Mouse (Mus musculus): ENCODE data around the gene Efnb2. TPM values are rescaled to one million over a fixed set of nuclear protein-coding genes. Genes with fewer than 3 reads are reported as not detected.

Efnb2 gene
- polyA plus RNA-seq, 1 experiment from 2014 or later = 33.3 TPM

DNA sequence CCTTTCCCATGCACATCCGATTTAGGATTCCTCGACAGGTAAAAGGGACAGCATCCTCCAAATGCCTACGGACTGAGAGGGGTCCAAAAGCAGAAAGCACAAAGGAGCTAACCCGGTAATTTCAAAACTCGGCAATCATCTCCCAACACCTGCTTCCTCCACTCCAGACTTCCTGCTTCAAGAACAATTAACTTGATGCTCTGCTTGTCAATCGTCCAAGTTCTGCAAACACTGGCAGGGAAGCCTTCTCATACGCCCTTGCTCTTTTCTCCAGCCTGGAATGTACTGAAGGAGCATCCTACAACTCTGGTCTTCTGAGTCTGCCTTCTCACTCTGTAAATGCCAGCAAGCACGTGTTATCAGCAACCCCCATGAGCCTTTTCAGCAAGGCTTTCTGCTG is 37.6 kb downstream of the Efnb2 start:
- Histone ChIP-seq H3K27me3 (no peaks in the 10 kb centered on the region), H3K27ac (no peak overlapping the region), H3K4me2 (replicated peaks) (no peak overlapping the region), H3K9ac (no peak overlapping the region), H3K36me3 (peaks cover 65% of the 10 kb centered on the region), H3K9me3 (no peaks in the 10 kb centered on the region; the same call in 1 of the 2 replicates), H3K4me3 (no peak overlapping the region), H3K4me1 (peaks cover 35% of the 10 kb centered on the region)
- ATAC-seq (ENCODE audit: low FRiP score, low read depth) = no peak
- 51% methylated on average over 8 of the region's 8 CpGs for WGBS

DNA sequence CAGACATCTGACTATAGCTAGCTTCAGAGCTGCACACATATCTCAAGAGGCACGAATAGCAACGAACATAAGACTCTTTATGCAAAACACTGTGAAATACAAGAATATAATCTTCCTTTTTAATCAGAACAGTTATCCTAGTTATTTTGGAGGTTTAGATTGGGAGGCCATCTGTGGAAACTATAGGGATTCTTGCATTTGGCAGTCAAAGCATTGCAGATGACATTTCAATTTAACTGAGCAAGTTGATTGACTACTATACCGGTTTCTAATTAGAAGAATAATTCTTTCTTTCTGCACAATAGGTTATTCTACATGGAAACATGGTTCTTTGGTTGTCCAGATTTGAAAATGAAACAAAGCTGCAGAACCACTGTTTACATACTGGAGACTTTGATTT is 38.6 kb downstream of the Efnb2 start:
- H3K27ac ChIP-seq = no peak overlapping the region
- peaks cover 58% of the 10 kb centered on the region for H3K36me3 ChIP-seq
- no peak overlapping the region for H3K4me2 ChIP-seq (replicated peaks)
- no peak overlapping the region for H3K4me3 ChIP-seq
- peaks cover 35% of the 10 kb centered on the region for H3K4me1 ChIP-seq
- ATAC-seq (ENCODE audit: low FRiP score, low read depth) = no peak
- no peaks in the 10 kb centered on the region for H3K9me3 ChIP-seq
- WGBS = 93% methylated on average over 3 of the region's 3 CpGs
- H3K27me3 ChIP-seq = no peaks in the 10 kb centered on the region
- no peak overlapping the region for H3K9ac ChIP-seq

DNA sequence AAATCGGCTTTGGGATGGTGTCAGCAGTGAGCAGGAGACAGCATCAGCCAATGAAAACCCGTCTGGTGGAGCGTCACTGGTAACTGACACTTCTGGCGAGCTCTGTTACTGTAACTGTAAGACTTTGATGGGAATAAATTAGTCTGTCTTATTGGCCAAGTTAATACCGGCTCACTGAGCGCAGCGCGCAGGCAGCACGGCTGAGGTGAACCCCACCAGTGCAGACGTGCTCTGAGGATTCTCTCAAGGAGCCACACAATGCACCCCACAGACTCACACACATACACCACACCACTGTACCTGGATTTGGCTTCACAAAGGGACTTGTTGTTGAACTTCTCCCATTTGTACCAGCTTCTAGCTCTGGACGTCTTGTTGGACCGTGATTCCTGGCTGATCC is 39.0 kb downstream of the Efnb2 start:
- Histone ChIP-seq H3K9ac (no peak overlapping the region), H3K9me3 (no peaks in the 10 kb centered on the region), H3K36me3 (peaks cover 56% of the 10 kb centered on the region), H3K27ac (no peak overlapping the region), H3K4me1 (peaks cover 35% of the 10 kb centered on the region), H3K4me3 (no peak overlapping the region), H3K27me3 (no peaks in the 10 kb centered on the region), H3K4me2 (replicated peaks) (no peak overlapping the region)
- WGBS = 84% methylated on average over 12 of the region's 12 CpGs
- no peak for ATAC-seq (ENCODE audit: low FRiP score, low read depth)

DNA sequence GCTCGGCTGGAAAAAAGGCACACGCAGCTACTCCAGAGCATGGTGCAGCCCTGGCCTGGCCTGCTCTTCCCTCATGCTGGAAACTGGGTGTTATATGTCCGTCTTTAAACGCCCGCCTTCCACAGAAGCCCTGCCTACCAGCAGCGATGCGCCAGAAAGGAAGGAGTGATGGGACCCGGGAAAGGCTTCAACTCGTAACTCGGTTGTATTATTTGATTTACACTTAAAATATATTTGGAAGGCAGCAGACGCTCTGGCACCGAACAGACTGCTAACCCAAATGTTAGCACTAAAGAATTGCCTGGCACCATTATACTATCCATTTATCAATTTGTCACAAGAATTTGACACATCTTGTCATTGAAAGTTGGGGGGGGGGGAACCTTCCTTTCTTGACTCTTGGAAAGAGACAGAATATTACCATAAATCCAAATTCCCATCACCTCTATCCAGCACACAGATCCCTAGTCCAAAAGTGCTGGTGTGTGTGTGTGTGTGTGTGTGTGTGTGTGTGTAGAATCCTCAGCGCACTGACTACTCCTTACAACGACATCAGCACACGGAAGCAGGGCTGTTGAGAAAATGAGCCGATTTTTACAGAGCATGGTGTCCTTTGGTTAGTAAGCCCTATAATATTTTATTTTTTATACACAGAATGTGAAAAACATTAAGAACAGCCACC is 39.7 kb downstream of the Efnb2 start:
- WGBS = 81% methylated on average over 16 of the region's 16 CpGs
- no peaks in the 10 kb centered on the region for H3K27me3 ChIP-seq
- no peak for ATAC-seq (ENCODE audit: low FRiP score, low read depth)
- no peak overlapping the region for H3K9ac ChIP-seq
- peaks cover 61% of the 10 kb centered on the region for H3K36me3 ChIP-seq
- H3K4me1 ChIP-seq = peaks cover 35% of the 10 kb centered on the region
- no peak overlapping the region for H3K4me2 ChIP-seq (replicated peaks)
- H3K9me3 ChIP-seq = no peaks in the 10 kb centered on the region
- no peak overlapping the region for H3K4me3 ChIP-seq
- no peak overlapping the region for H3K27ac ChIP-seq

- no peaks in the 10 kb centered on the region for H3K9me3 ChIP-seq
- ATAC-seq (ENCODE audit: low FRiP score, low read depth) = no peak
- H3K4me2 ChIP-seq (replicated peaks) = no peak overlapping the region
- H3K4me1 ChIP-seq = peaks cover 35% of the 10 kb centered on the region
- WGBS = 95% methylated on average over 21 of the region's 21 CpGs
- no peak overlapping the region for H3K9ac ChIP-seq
- no peaks in the 10 kb centered on the region for H3K27me3 ChIP-seq
- H3K27ac ChIP-seq = no peak overlapping the region
- peaks cover 56% of the 10 kb centered on the region for H3K36me3 ChIP-seq
- no peak overlapping the region for H3K4me3 ChIP-seq
These were observed 40.5 kb downstream of the Efnb2 start for GRCm38 (mm10) chr8:8620536-8620935.

- 0 out of 2 replicates have a peak, but pooled peaks have one; percentile 50 for ATAC-seq (ENCODE audit: low FRiP score, low read depth)
- H3K27me3 ChIP-seq = no peaks in the 10 kb centered on the region
- peak overlapping the region; percentile 52 for H3K27ac ChIP-seq
- no peaks in the 10 kb centered on the region for H3K9me3 ChIP-seq
- 27% methylated on average over 19 of the region's 19 CpGs for WGBS
- H3K9ac ChIP-seq = peak overlapping the region; percentile 35; the same call in 1 of the 2 replicates
- H3K36me3 ChIP-seq = peaks cover 56% of the 10 kb centered on the region
- peaks cover 35% of the 10 kb centered on the region for H3K4me1 ChIP-seq
- H3K4me3 ChIP-seq = no peak overlapping the region
- 0 out of 2 replicates have a peak overlapping the region, but pooled peaks have one; percentile 7 for H3K4me2 ChIP-seq (replicated peaks)
These were observed 41.5 kb downstream of the Efnb2 start for GRCm38 (mm10) chr8:8619221-8620194.

DNA sequence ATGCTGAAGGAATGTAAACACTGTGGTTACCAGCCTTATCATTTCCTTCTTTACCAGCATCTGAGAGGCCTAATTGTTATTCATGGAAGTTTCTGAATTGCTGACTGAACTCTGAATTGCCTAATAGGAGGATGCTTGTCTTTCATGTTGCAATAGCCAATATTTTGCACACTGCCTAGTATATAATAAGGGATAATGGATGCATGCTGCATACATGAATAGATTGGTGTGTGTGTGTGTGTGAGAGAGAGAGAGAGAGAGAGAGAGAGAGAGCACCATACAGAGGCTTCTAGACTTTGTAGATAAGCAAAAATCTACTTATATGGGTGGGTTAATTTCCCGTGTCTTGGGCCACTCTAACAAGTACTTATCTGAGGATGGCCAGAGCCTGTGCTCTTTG is 47.2 kb downstream of the Efnb2 start:
- no peaks in the 10 kb centered on the region for H3K9me3 ChIP-seq
- H3K36me3 ChIP-seq = peaks cover 13% of the 10 kb centered on the region
- WGBS = 79% methylated on average over 1 of the region's 1 CpGs
- H3K27me3 ChIP-seq = no peaks in the 10 kb centered on the region
- peaks cover 17% of the 10 kb centered on the region for H3K4me1 ChIP-seq
- H3K27ac ChIP-seq = no peak overlapping the region
- H3K9ac ChIP-seq = no peak overlapping the region
- H3K4me3 ChIP-seq = no peak overlapping the region
- H3K4me2 ChIP-seq (replicated peaks) = no peak overlapping the region
- no peak for ATAC-seq (ENCODE audit: low FRiP score, low read depth)

DNA sequence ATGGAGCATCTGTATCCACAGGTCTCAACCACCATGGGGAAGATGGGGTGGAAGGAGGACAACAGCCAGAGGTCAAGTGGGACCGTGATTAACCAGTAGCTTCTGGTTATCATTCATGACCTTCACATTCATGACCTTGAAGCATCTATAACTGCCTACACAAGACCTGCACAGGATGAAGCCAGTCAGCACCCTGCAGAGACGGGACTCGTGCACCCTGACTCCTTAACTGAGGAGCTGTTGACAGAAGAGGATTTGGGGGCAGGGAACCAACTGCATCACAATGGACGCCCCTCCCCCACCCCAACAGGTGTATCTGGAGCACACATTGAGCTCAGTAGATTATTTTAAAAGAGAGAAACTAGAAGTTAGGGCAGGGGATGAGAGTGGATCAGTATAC is 49.1 kb downstream of the Efnb2 start:
- H3K36me3 ChIP-seq = peaks cover 4% of the 10 kb centered on the region; the same call in 1 of the 2 replicates
- ATAC-seq (ENCODE audit: low FRiP score, low read depth) = no peak

DNA sequence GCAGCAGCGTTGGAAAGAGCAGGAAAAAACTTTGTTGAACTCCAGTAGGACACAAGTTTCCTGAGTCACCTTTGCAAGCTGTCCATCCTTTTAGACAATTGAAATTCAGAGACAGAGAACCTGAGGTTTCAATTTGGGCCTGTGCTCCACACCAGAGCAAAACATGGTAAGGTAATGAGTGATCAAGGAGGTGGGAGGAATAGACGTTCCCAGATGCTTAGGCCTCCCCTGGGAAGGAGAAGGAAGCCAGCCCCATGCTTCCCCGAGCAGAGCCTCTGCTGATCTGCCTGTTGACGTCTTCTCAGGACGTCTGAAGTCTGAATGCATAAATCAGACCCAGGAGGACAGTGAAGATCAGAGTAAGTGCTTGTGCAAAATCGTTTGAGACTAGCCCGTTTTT is 51.3 kb downstream of the Efnb2 start:
- Histone ChIP-seq H3K27me3 (no peaks in the 10 kb centered on the region), H3K4me3 (no peak overlapping the region), H3K27ac (peak overlapping the region; percentile 34; the same call in 1 of the 2 replicates), H3K4me2 (replicated peaks) (no peak overlapping the region), H3K9ac (no peak overlapping the region), H3K9me3 (no peaks in the 10 kb centered on the region), H3K4me1 (peaks cover 16% of the 10 kb centered on the region), H3K36me3 (no peaks in the 10 kb centered on the region)
- 10% methylated on average over 7 of the region's 7 CpGs for WGBS
- ATAC-seq (ENCODE audit: low FRiP score, low read depth) = no peak

More for the DNA sequence above, 49.1 kb downstream of the Efnb2 start:
- Histone ChIP-seq H3K9me3 (no peaks in the 10 kb centered on the region), H3K27me3 (no peaks in the 10 kb centered on the region), H3K4me2 (replicated peaks) (no peak overlapping the region), H3K9ac (no peak overlapping the region), H3K27ac (no peak overlapping the region), H3K4me1 (peaks cover 14% of the 10 kb centered on the region), H3K4me3 (no peak overlapping the region)
- 82% methylated on average over 4 of the region's 4 CpGs for WGBS

DNA sequence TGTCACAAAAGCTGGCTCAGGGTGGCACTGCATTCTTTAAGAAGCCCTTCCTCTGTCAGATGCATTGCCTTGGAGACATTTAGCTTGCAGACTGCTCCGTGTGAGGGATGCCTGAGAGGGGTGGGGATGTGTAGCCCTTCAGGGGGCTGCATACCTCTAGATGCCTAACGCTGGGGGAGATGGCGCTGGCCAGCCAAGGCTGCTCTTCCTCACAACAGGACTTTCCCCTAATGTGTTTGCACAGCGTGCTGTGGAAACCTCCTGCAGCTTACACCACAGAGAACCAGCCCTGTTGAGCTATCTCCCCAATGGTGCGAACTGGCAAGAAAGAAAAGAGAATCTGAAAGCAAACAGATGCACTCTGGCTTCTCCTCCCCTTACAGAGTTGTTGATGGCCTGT is 51.9 kb downstream of the Efnb2 start:
- WGBS = 23% methylated on average over 5 of the region's 5 CpGs
- Histone ChIP-seq H3K27ac (peak overlapping the region; percentile 34; the same call in 1 of the 2 replicates), H3K36me3 (no peaks in the 10 kb centered on the region), H3K9ac (no peak overlapping the region), H3K9me3 (no peaks in the 10 kb centered on the region), H3K4me2 (replicated peaks) (no peak overlapping the region), H3K4me1 (peaks cover 16% of the 10 kb centered on the region), H3K27me3 (no peaks in the 10 kb centered on the region), H3K4me3 (no peak overlapping the region)
- no peak for ATAC-seq (ENCODE audit: low FRiP score, low read depth)

DNA sequence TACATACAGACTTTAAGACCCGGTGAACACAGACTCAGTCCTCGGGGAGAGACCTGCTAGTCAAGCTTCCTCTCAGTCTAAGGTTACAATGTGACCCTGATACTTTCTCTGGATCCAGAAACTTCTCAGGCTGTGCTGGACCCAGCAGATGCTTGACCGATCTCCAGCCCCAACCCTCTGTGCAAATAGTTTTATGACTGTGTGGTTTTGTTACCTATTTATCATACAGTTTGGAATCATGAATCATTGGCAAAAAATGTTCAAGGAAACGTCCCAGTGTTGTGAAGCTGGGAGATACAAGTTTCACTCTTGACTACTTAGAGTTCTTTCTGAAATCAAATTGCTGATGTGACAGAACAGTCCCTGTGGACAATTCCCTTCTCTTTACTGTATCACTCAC is 55.4 kb downstream of the Efnb2 start:
- no peak overlapping the region for H3K4me2 ChIP-seq (replicated peaks)
- peaks cover 28% of the 10 kb centered on the region for H3K4me1 ChIP-seq
- H3K27ac ChIP-seq = no peak overlapping the region
- H3K27me3 ChIP-seq = no peaks in the 10 kb centered on the region
- WGBS = 56% methylated on average over 4 of the region's 4 CpGs
- H3K9me3 ChIP-seq = no peaks in the 10 kb centered on the region
- H3K36me3 ChIP-seq = no peaks in the 10 kb centered on the region
- no peak for ATAC-seq (ENCODE audit: low FRiP score, low read depth)
- no peak overlapping the region for H3K4me3 ChIP-seq
- no peak overlapping the region for H3K9ac ChIP-seq

GRCm38 (mm10) chr8:8603875-8604274 is 57.2 kb downstream of the Efnb2 start:
- ATAC-seq (ENCODE audit: low FRiP score, low read depth) = no peak
- 76% methylated on average over 6 of the region's 6 CpGs for whole genome bisulfite sequencing
- Histone ChIP-seq H3K27ac (no peak overlapping the region), H3K36me3 (no peaks in the 10 kb centered on the region), H3K9ac (no peak overlapping the region), H3K4me2 (replicated peaks) (no peak overlapping the region), H3K9me3 (no peaks in the 10 kb centered on the region), H3K27me3 (no peaks in the 10 kb centered on the region), H3K4me3 (no peak overlapping the region), H3K4me1 (peaks cover 14% of the 10 kb centered on the region)

Measured in limb, embryonic 13.5 days (tissue).